Mouse (Mus musculus): ENCODE data around the gene Patj. TPM values are rescaled to one million over a fixed set of nuclear protein-coding genes. Genes with fewer than 3 reads are reported as not detected.

Patj gene
- 10 to 100 TPM; 31.4 to 33.7 TPM for total RNA-seq (2023)

GRCm38 (mm10) chr4:98395690-98396437 is at the start of gene Patj:
Gene Patj, plus strand, starts transcription at chr4:98395785.

DNA sequence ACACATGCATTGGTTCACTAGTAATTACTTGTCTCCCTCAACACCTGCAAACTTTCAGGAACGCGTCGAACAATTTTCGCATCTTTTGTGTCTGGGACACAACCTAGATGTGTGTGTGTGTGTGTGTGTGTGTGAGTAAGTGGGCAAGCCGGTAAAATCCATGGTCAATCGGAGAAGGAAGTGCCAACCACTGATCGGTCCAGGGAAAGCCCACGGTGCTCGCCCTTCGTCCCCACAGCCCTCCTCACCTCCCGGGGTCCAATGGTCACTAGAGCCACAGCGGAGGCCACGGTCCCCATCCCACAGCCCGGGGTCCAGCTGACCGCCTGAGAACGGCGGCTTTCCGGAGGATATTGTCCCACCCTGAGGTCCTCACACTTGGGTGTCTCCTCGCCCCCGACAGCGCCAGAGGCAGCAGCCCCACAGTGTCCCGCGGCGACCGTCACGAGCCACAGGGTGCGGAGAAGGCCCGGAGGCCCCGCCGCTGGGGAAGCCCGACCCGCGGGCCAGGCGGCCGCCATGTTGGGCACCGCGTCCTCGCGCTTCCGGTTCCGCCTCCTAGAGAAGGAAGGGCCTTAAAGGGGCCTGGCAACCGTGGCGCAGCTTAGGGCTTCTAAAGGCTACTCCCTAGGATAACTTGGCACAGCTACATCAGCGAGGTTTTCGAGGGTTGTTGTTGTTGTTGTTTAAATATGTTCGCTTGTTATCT is 12.7 kb upstream of the Patj start, which contains the start of gene Tm2d1:
TSS of gene Tm2d1 (minus strand) at position 591 of the 709 bp plus-strand sequence.

GRCm38 (mm10) chr4:98726590-98727237 is 331.1 kb downstream of the Patj start, which contains the start of gene L1td1:
Gene L1td1, plus strand, starts transcription at chr4:98726734.

Other genes with a start within 250 kb of the Patj start
- 10 to 100 TPM; 20.9 to 26.1 TPM for gene Tm2d1, start 12.5 kb upstream of the Patj start, total RNA-seq (2023)

Data from B cell, adult 67 days (primary cell).